Mouse (Mus musculus): ENCODE data around the gene Med24. TPM values are rescaled to one million over a fixed set of nuclear protein-coding genes. Genes with fewer than 3 reads are reported as not detected.
"Not testable (repeated sequence)": the region's sequence is repeated elsewhere in the genome, so short reads cannot be mapped to it uniquely, and the experiment has no call there.

The Med24 gene
- total and polyA plus RNA-seq, 2 experiments from 2014 or later: 48.3 to 88.6 TPM

DNA sequence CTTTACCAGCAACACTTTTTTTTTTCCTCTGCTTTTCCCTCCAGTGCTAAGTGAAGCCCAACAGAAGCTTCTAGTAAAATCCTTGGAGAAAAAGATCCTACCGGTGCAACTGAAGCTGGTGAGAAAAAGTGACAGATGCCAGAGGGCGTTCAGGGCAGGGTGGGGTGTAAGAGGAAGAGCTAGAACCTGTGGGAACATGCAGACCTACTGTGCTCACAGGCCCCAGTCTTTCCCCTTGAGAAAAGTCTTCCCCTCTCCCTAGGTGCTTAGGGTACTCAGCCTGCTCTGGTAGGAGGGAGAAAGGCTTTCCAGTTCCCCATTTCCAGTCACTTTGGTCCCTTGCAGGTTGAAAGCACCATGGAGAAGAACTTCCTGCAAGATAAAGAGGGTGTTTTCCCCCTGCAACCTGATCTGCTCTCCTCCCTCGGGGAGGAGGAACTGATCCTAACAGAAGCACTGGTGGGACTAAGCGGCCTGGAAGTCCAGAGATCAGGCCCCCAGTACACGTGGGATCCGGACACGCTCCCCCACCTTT, 53.3 kb downstream of the Med24 start:
- Histone ChIP-seq H3K4me3 (ENCODE audit: low read length) (no peak overlapping the region), H3K9ac (replicated peaks; ENCODE audit: low read length) (no peak overlapping the region)
- WGBS: 50% methylated on average over 7 of the region's 7 CpGs

DNA sequence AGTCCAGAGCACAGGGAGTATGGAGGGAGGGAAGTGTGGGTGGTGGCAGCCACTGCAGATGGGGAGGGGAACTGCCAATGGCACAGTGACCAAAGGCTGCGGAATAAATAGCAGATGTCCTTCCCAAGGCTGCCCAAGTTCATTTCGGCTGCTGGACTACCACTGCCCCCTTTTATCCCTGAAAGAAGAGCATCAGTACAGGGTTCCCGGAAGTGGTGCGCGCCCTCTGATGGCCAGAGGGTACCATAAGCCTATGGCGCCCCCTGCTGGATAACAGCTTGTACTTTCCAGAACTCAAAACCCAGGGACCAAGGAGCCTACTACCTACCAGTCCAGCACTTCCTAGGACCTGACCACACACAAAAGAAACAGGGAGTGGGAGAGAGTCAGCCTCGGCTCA, 56.1 kb downstream of the Med24 start:
- TF ChIP-seq CTCF (IDR thresholded peaks at IDR 0.05; ENCODE audit: low read depth): peak; percentile 74
- not testable (repeated sequence) for H3K4me1 ChIP-seq (ENCODE audit: insufficient read depth, low read length); H3K9ac ChIP-seq (replicated peaks; ENCODE audit: low read length); H3K9me3 ChIP-seq (ENCODE audit: low read length); H3K36me3 ChIP-seq (ENCODE audit: insufficient read depth, low read length); H3K27ac ChIP-seq; H3K4me2 ChIP-seq (ENCODE audit: low read depth, low read length); H3K27me3 ChIP-seq (ENCODE audit: insufficient read depth, low read length); H3K4me3 ChIP-seq (ENCODE audit: low read length)
- DNase-seq (ENCODE audit: low spot score): peak; percentile 71
- ATAC-seq: peak; percentile 79
- WGBS: 6% methylated on average over 6 of the region's 7 CpGs

More for the DNA sequence above, 53.3 kb downstream of the Med24 start:
- Histone ChIP-seq H3K9me3 (ENCODE audit: low read length) (no peaks in the 10 kb centered on the region), H3K27ac (no peak overlapping the region), H3K4me2 (ENCODE audit: low read depth, low read length) (no peak overlapping the region), H3K4me1 (ENCODE audit: insufficient read depth, low read length) (no peaks in the 10 kb centered on the region), H3K27me3 (ENCODE audit: insufficient read depth, low read length) (0 out of 2 replicates have a peak, but pooled peaks cover 5% of the 10 kb centered on the region), H3K36me3 (ENCODE audit: insufficient read depth, low read length) (no peaks in the 10 kb centered on the region)
- ATAC-seq (no peak), DNase-seq (ENCODE audit: low spot score) (no peak)
- TF ChIP-seq CTCF (IDR thresholded peaks at IDR 0.05; ENCODE audit: low read depth): no peak

DNA sequence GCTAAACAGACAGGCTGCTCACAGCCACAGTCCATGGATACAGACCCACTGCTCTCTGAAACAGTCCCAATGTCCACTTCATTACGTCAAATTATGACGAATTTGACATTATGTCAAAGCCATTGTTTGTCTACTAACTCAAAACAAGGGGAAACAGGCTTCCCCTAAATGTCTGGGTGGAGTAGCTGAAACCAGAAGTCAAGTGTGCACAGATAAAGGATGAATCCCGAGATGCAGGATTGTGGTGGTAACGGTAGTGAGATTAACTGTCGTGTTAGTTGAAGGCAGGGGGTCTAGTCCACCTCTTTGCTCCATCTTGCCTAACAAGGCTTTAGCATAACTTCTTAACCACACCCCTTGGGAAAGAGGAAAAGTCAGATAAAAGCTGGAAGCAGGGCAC, 56.8 kb downstream of the Med24 start:
- H3K27ac ChIP-seq: no peak overlapping the region
- DNase-seq (ENCODE audit: low spot score) (no peak), ATAC-seq (no peak)
- no peak overlapping the region for H3K4me2 ChIP-seq (ENCODE audit: low read depth, low read length)
- H3K9me3 ChIP-seq (ENCODE audit: low read length): no peaks in the 10 kb centered on the region
- H3K27me3 ChIP-seq (ENCODE audit: insufficient read depth, low read length): peaks cover 8% of the 10 kb centered on the region; the same call in 1 of the 2 replicates
- H3K4me1 ChIP-seq (ENCODE audit: insufficient read depth, low read length): no peaks in the 10 kb centered on the region
- H3K4me3 ChIP-seq (ENCODE audit: low read length): no peak overlapping the region
- H3K36me3 ChIP-seq (ENCODE audit: insufficient read depth, low read length): no peaks in the 10 kb centered on the region
- 88% methylated on average over 5 of the region's 5 CpGs for WGBS
- H3K9ac ChIP-seq (replicated peaks; ENCODE audit: low read length): no peak overlapping the region
- no peak for TF ChIP-seq CTCF (IDR thresholded peaks at IDR 0.05; ENCODE audit: low read depth)

DNA sequence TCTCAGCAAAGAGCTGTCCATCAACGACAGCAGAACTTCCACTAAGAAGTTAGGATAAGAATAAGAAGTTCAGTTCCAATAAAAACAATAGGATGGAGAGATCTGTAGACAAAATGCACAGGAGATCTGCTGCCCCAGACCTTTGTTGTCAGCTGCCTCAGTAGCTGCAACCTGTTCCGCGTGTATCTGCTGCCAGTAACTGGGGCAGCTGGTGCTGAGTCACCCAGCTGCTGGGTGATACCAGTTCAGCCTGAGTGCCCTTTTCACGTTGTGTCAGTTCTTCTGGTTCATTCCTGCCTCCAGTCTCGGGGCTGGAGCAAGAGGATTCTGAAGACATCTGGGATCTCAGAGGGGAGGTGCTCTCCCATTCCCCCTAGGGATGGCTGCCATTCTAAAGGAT, 57.4 kb downstream of the Med24 start:
- no peak for DNase-seq (ENCODE audit: low spot score)
- Histone ChIP-seq H3K36me3 (ENCODE audit: insufficient read depth, low read length) (no peaks in the 10 kb centered on the region), H3K4me3 (ENCODE audit: low read length) (no peak overlapping the region), H3K27ac (no peak overlapping the region), H3K27me3 (ENCODE audit: insufficient read depth, low read length) (peaks cover 8% of the 10 kb centered on the region; the same call in 1 of the 2 replicates), H3K4me2 (ENCODE audit: low read depth, low read length) (no peak overlapping the region), H3K9me3 (ENCODE audit: low read length) (no peaks in the 10 kb centered on the region), H3K4me1 (ENCODE audit: insufficient read depth, low read length) (no peaks in the 10 kb centered on the region), H3K9ac (replicated peaks; ENCODE audit: low read length) (no peak overlapping the region)
- no peak for ATAC-seq
- WGBS: 54% methylated on average over 5 of the region's 5 CpGs
- no peak for TF ChIP-seq CTCF (IDR thresholded peaks at IDR 0.05; ENCODE audit: low read depth)

DNA sequence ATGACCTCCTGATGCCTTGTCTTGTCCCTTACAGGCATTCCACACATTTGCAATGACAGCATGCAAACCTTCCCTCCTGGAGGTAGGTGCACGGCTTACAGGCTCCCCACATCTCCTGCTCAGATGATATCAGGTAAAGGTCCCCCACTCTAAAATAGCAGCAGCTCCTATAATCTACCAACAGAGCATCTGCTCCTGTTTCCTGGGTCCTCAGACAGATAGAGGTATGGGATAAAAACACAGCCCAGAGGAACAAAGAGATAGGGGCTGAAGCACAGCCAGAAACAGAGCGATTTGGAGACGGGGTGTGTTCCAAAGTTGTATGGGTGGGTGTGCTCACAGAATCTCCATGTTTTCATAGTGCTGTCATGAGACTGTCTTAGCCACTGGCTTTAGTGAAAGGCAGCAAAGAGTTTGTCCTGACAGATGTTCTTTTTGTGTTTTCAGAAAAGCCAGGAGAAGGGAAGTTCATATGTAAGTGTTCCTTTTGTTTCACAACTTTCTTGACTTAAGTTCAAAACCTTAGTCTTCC, 57.9 kb downstream of the Med24 start:
- Histone ChIP-seq H3K36me3 (ENCODE audit: insufficient read depth, low read length) (no peaks in the 10 kb centered on the region), H3K27ac (no peak overlapping the region), H3K9me3 (ENCODE audit: low read length) (no peaks in the 10 kb centered on the region), H3K27me3 (ENCODE audit: insufficient read depth, low read length) (peaks cover 8% of the 10 kb centered on the region; the same call in 1 of the 2 replicates), H3K4me2 (ENCODE audit: low read depth, low read length) (no peak overlapping the region), H3K9ac (replicated peaks; ENCODE audit: low read length) (no peak overlapping the region), H3K4me1 (ENCODE audit: insufficient read depth, low read length) (no peaks in the 10 kb centered on the region), H3K4me3 (ENCODE audit: low read length) (no peak overlapping the region)
- no peak for TF ChIP-seq CTCF (IDR thresholded peaks at IDR 0.05; ENCODE audit: low read depth)
- no peak for ATAC-seq
- WGBS: 76% methylated on average over 3 of the region's 3 CpGs
- DNase-seq (ENCODE audit: low spot score): no peak

DNA sequence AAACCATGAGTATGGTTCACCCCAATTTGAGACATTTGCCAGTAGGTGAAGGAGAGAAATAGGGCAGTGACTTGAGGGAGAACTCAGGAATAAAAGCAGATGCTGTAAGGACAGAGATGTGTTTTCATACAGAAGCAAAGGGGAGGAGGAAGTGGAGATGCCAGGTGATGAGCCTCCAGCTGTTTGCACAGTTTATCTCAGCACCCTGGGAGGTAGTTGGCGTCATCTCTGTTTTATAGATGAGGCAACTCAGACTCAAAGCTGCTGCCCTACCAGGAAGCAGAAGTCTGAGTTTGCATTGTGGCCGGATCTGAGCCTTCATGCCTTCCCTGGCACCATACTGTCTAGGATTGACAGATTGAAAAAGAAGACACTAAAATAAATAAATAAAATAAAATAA, 60.3 kb downstream of the Med24 start:
- Histone ChIP-seq H3K4me3 (ENCODE audit: low read length) (no peak overlapping the region), H3K4me1 (ENCODE audit: insufficient read depth, low read length) (no peaks in the 10 kb centered on the region), H3K9me3 (ENCODE audit: low read length) (no peaks in the 10 kb centered on the region), H3K27me3 (ENCODE audit: insufficient read depth, low read length) (peaks cover 8% of the 10 kb centered on the region; the same call in 1 of the 2 replicates), H3K4me2 (ENCODE audit: low read depth, low read length) (no peak overlapping the region), H3K36me3 (ENCODE audit: insufficient read depth, low read length) (no peaks in the 10 kb centered on the region), H3K9ac (replicated peaks; ENCODE audit: low read length) (no peak overlapping the region), H3K27ac (no peak overlapping the region)
- 68% methylated on average over 2 of the region's 2 CpGs for WGBS
- no peak for TF ChIP-seq CTCF (IDR thresholded peaks at IDR 0.05; ENCODE audit: low read depth)
- ATAC-seq: no peak
- no peak for DNase-seq (ENCODE audit: low spot score)

DNA sequence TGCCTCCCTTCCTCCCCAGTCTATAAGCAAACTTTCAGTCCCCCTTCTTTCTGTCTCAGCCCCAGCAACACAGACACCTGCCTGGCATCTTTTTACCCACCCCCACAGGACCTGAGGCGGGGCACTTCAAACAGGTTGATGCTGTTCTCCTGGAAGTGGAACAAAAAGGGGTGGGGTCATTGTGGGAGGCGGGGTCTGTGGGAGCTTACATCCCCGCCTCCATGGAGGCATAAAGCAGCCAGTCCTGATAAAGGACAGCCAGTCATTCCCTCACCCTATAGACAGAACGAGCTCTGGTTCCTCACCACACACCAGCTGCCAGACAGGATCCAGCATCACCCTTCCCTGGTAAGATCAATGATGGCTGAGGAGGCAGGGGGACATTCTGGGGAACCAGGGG, 65.1 kb downstream of the Med24 start, which contains the start of gene Gsdma:
Gene Gsdma (plus strand): TSS at position 261 of the 400 bp plus-strand sequence.
- no peak within 1 kb of the TSS for H3K4me3 ChIP-seq (ENCODE audit: low read length)
- no peak within 1 kb of the TSS for H3K27ac ChIP-seq
- peaks cover 4% of the 10 kb centered on the region; the same call in 1 of the 2 replicates for H3K27me3 ChIP-seq (ENCODE audit: insufficient read depth, low read length)
- WGBS: 32% methylated on average over 4 of the region's 4 CpGs
- TF ChIP-seq CTCF (IDR thresholded peaks at IDR 0.05; ENCODE audit: low read depth): no peak
- no peaks in the 10 kb centered on the region for H3K9me3 ChIP-seq (ENCODE audit: low read length)
- ATAC-seq (no peak), DNase-seq (ENCODE audit: low spot score) (no peak)
- H3K4me2 ChIP-seq (ENCODE audit: low read depth, low read length): no peak within 1 kb of the TSS
- H3K4me1 ChIP-seq (ENCODE audit: insufficient read depth, low read length): no peaks in the 10 kb centered on the region
- H3K9ac ChIP-seq (replicated peaks; ENCODE audit: low read length): no peak within 1 kb of the TSS
- H3K36me3 ChIP-seq (ENCODE audit: insufficient read depth, low read length): no peaks in the 10 kb centered on the region

Measured in hindbrain, postnatal 0 days (tissue).